Mouse (Mus musculus): ENCODE data around the gene Ablim1.

Gene Ablim1

DNA sequence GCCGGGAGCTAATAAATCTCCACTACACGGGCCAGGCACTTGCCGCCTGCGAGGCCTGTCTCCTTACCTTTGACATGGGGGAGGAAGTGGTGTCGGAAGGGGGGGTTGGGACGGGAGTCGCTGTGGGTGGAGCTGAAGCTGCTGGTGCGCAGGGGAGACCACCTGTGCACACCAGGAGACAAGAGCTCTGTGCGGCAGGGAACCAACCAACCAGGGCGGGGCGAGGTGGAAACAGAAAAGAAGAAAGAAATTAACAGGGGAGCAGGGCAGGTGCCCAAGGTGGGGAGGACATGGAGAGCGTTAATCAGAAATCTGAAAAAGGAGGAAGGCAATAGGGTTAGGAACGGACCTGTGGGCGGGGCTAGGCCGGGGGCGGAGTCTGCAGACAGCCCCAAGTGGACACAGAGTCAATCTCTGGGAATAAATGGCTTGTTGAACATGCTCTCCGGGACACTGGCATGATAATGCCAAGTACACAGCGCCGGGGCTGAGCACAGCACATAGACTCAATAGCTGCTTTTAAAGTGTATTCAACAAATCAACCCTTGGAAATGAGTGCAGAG, 255.6 kb downstream of the Ablim1 start:
- DNase-seq (ENCODE audit: low spot score) = no peak

- no peak for DNase-seq (ENCODE audit: low spot score)
These were observed 257.2 kb downstream of the Ablim1 start for GRCm38 (mm10) chr19:57057568-57057967.

GRCm38 (mm10) chr19:57055215-57056120, 259.3 kb downstream of the Ablim1 start:
- DNase-seq (ENCODE audit: low spot score) = no peak

DNA sequence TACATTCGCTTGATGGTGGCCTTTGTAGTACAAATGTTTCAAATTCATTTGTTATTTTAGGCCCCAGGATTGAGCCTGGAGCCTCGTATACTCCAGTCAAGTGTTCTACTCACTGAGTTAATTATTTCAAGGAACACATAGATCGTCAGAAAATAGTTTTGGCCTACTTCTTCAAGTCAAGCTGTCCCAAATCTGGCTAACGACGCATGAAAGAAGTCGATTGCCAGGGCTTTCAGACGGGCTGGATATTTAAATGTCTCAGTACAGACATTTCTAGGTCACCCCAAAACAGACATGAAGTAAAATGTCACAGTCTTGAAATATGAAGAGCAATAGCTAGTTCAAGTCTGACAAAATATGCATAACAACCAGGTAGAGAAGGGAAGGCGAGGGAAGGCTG, 261.8 kb downstream of the Ablim1 start:
- DNase-seq (ENCODE audit: low spot score) = no peak

DNA sequence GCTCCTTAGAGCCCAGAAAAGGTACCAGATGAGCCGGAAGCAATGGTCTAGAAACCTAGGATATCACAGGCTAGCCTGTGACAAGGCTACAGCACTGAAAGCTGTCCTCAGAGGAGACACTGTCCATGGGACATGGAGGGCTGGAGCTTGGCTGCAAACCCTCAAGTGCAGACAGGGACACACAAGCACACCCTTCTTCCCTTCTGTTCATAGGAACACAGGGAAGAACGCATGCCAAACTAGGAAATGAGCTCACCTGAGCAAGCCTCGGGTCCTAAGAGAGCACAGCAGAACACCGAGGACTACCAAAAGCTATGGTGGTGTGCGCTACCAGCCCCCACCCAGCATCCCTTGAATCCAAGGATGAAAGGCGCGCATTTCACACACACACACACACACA, 262.7 kb downstream of the Ablim1 start:
- DNase-seq (ENCODE audit: low spot score) = no peak

DNA sequence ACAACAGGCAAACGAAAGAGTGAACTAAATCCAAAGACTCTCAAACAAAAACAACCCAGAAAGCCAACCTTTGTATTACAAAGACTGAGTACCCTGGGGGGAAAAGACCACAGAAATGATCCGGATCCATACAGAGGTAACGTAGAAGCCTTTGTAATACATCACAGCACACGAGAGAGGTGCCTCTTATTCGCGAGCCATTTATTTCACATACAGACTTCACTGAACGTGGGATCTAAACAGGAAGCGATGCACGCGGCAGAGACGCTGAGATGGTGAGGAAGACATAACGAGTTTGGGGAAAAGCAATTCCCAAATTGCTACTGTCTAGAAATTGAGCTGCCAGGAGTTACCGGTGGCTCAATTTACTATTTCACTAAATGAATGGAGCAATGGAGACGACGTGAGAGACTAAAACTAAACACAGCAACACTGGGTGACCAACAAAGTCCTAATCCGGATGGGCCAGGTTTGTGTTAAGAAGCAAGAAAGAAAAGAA, 265.1 kb downstream of the Ablim1 start:
- no peak for DNase-seq (ENCODE audit: low spot score)

GRCm38 (mm10) chr19:57047671-57048320, 266.9 kb downstream of the Ablim1 start:
- no peak for DNase-seq (ENCODE audit: low spot score)

- no peak for DNase-seq (ENCODE audit: low spot score)
These were observed 275.5 kb downstream of the Ablim1 start for GRCm38 (mm10) chr19:57039258-57039657.

GRCm38 (mm10) chr19:57036860-57037259, 277.9 kb downstream of the Ablim1 start:
- DNase-seq (ENCODE audit: low spot score) = no peak

DNA sequence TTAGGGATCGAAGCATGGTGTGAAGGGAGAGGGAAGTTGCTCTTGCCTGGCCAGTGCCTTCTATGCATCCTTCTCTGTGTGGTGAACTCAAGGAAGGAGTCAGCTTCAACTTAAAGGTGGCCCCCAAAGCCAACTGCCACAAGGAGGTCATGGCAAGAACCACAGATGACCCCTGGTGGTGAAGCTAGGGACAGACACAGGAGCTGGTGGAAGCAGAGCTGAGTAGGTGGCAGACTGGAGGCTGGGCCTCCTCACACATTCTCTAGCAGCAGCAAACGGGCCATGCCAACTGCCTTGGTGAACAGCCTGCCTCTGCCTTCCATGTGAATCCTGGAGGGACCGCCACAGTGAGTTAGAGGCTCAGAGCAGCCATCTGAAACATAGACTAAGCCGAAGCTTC, 283.1 kb downstream of the Ablim1 start:
- DNase-seq (ENCODE audit: low spot score) = peak; percentile 72

GRCm38 (mm10) chr19:57029461-57029860, 285.3 kb downstream of the Ablim1 start:
- no peak for DNase-seq (ENCODE audit: low spot score)

GRCm38 (mm10) chr19:57028327-57029179, 286.2 kb downstream of the Ablim1 start:
- DNase-seq (ENCODE audit: low spot score) = no peak

- no peak for DNase-seq (ENCODE audit: low spot score)
These were observed 288.2 kb downstream of the Ablim1 start for GRCm38 (mm10) chr19:57026501-57026900.

DNA sequence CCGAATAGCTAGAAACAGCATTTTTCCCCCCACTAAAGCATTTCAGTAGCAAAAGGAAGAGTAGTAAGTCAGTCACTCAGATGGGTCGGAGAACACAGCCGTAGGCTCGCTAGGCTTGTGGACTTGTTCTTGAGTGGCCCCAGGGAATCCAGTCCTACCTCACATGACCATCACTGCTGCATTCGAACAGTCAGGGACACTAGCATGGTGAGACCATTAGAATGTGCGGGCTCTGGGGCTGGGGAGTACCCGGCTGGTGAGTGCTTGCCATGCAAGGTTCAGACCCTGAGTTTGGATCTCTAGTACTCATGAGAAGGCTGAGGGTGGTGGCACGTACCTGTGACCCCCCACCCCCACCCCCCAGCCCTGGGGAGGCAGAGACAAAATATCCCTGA, 296.9 kb downstream of the Ablim1 start:
- no peak for DNase-seq (ENCODE audit: low spot score)

DNA sequence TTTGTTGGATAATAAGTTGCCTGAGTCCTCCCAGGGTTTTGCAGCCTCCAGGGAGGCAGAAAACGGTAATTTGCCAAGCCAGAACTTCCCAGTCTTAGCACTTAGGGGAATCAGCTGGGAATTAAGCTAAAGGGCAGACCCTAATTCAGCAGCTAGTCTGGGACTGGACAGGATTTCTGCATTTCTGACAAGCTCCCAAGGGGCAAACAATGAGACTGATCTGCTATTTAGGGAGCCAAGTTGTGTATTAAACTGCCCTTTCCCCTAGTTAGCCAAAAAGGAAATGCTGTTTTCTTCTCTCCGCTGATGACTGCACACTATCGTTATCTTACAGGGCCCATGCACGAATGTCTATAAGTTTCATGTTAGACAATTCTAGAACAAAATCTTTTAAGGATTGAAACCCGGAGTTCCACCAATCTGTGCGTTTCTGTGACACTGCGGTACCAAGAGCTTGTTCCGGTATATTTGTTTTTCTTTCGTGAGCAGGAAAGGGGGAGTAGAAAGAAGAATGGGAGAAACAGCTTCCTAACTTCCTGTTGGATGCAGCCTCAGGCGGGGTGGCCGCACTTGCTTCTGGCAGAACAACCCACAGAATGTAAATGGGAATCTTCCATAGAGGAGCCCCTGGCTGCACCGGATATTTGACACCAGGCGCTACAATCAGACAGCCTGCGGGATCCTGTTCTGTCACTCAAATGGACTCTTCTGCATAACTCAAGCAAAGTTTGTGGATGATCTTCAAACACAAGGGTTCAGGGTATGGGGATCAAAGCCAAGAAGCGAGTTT, 297.5 kb downstream of the Ablim1 start:
- no peak for DNase-seq (ENCODE audit: low spot score)

- DNase-seq (ENCODE audit: low spot score) = no peak
These were observed 299.9 kb downstream of the Ablim1 start for GRCm38 (mm10) chr19:57014808-57015207.

DNA sequence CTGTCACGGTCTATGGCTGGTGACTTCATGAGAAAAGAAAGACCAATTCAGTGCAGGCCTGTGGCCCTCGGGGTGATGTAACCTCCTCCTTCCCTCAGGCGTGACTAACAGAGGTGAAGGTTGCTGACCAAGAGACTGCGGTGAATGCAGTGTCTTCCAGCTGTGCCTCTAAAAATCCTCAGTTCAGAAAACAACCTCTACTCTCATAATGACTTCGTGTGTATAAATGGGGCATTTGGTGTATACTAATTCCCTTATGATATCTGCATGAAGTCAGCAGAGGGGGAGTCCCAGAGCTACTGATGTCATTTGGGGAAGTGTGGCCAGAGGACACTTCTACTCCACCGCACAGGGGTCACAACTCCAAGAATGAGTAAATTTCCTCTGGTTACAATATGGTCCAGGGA, 301.4 kb downstream of the Ablim1 start:
- DNase-seq (ENCODE audit: low spot score) = no peak

- DNase-seq (ENCODE audit: low spot score) = no peak
These were observed 302.7 kb downstream of the Ablim1 start for GRCm38 (mm10) chr19:57012068-57012467.

- DNase-seq (ENCODE audit: low spot score) = no peak
These were observed 304.7 kb downstream of the Ablim1 start for GRCm38 (mm10) chr19:57010064-57010463.

GRCm38 (mm10) chr19:57009653-57010052, 305.1 kb downstream of the Ablim1 start:
- no peak for DNase-seq (ENCODE audit: low spot score)

Data from layer of hippocampus, adult 11-12 months (tissue).